Mouse (Mus musculus) naive thymus-derived CD4-positive, alpha-beta T cell, adult 5 months (primary cell): Measurements from ENCODE around the gene Gm21721. TPM values are rescaled to one million over a fixed set of nuclear protein-coding genes. Genes with fewer than 3 reads are reported as not detected.

Experiments
- polyA plus RNA-seq: library from polyadenylated mRNA; unstranded; fragments of 100-300 nt; shearing (Covaris generic); gene quantifications from one replicate; pipeline ENCODE4 v1.2.1, GENCODE M21; 2017

The Gm21721 gene
- polyA plus RNA-seq: not detected

GRCm38 (mm10) chrY:9202090-9202489 lies at the start of gene Gm21721:
Gene Gm21721 (minus strand): TSS chrY:9202190.

Other genes starting within 250 kb of the Gm21721 start
- gene Gm21292, start 68.3 kb downstream of the Gm21721 start, polyA plus RNA-seq: not detected
- gene Gm21812, start 145.0 kb upstream of the Gm21721 start, polyA plus RNA-seq: not detected
- gene Gm21874, start 214.0 kb upstream of the Gm21721 start, polyA plus RNA-seq: not detected